Mouse (Mus musculus) forebrain, embryonic 13.5 days (tissue): Measurements from ENCODE around the gene Cntnap5a. TPM values are rescaled to one million over a fixed set of nuclear protein-coding genes. Genes with fewer than 3 reads are reported as not detected.

Experiments used
- ATAC-seq: fragments of 200-750 bp; cut with Nextera tagmentation; 2 replicates; pipeline ENCODE4 v1.8.0; 2017
- H3K27ac ChIP-seq: fragments of 300-500 bp; sonication (generic); 2 replicates; pipeline ENCODE4 v1.5.1; 2015; ENCODE audit warnings: inconsistent platforms, mild to moderate bottlenecking, moderate library complexity
- H3K27me3 ChIP-seq: fragments of 300-500 bp; sonication (generic); 2 replicates; pipeline ENCODE4 v1.6.1; 2015; ENCODE audit warnings: mild to moderate bottlenecking, inconsistent platforms
- H3K36me3 ChIP-seq: fragments of 300-500 bp; sonication (generic); 2 replicates; pipeline ENCODE4 v1.6.1; 2015; ENCODE audit warnings: mild to moderate bottlenecking, inconsistent platforms; ENCODE audit not compliant: poor library complexity, severe bottlenecking
- H3K4me1 ChIP-seq: fragments of 300-500 bp; sonication (generic); 2 replicates; pipeline ENCODE4 v1.6.1; 2015; ENCODE audit warnings: inconsistent platforms
- H3K4me2 ChIP-seq: fragments of 300-500 bp; sonication (generic); 2 replicates; pipeline ENCODE4 v1.6.1; 2015; ENCODE audit warnings: inconsistent platforms, mild to moderate bottlenecking, moderate library complexity
- H3K4me3 ChIP-seq: fragments of 300-500 bp; sonication (generic); 2 replicates; pipeline ENCODE4 v1.5.1; 2015; ENCODE audit warnings: mild to moderate bottlenecking, inconsistent platforms
- H3K9ac ChIP-seq: fragments of 300-500 bp; sonication (generic); 2 replicates; pipeline ENCODE4 v1.6.1; 2015; ENCODE audit warnings: mild to moderate bottlenecking, inconsistent platforms
- H3K9me3 ChIP-seq: fragments of 300-500 bp; sonication (generic); replicated peaks from 2 replicates; pipeline ENCODE4 v1.6.1; 2016; ENCODE audit warnings: inconsistent platforms
- WGBS: fragments of 180-500 bp; shearing (Covaris S2); methylation state at CpG from one replicate; pipeline ENCODE4 v1.1.7; 2015; 5-methylcytosine and 5-hydroxymethylcytosine counted together
- polyA plus RNA-seq: library from polyadenylated mRNA; unstranded; fragments of >200 nt; fragmentation: Nextera tagmentation; extraction: Ambion mirVana; gene quantifications from 2 replicates; pipeline ENCODE4 v1.2.1, GENCODE M21; 2015

Gene Cntnap5a
- polyA plus RNA-seq, 1 experiment from 2014 or later = 0.39 TPM

- ATAC-seq = no peak
Measured at GRCm38 (mm10) chr1:116281144-116281543, 596.6 kb downstream of the Cntnap5a start.

GRCm38 (mm10) chr1:116283968-116284367 lies 599.4 kb downstream of the Cntnap5a start:
- no peaks in the 10 kb centered on the region for H3K27me3 ChIP-seq
- 49% methylated on average over 1 of the region's 1 CpGs for WGBS
- H3K9ac ChIP-seq = no peak overlapping the region
- H3K9me3 ChIP-seq = no peaks in the 10 kb centered on the region
- no peaks in the 10 kb centered on the region for H3K4me1 ChIP-seq
- no peaks in the 10 kb centered on the region for H3K36me3 ChIP-seq
- no peak overlapping the region for H3K4me3 ChIP-seq
- no peak overlapping the region for H3K4me2 ChIP-seq
- no peak overlapping the region for H3K27ac ChIP-seq
- no peak for ATAC-seq

More at GRCm38 (mm10) chr1:116281144-116281543, 596.6 kb downstream of the Cntnap5a start:
- Histone ChIP-seq H3K27me3 (no peaks in the 10 kb centered on the region), H3K4me2 (no peak overlapping the region), H3K4me1 (no peaks in the 10 kb centered on the region), H3K9ac (no peak overlapping the region), H3K27ac (no peak overlapping the region), H3K9me3 (peaks cover 6% of the 10 kb centered on the region), H3K4me3 (no peak overlapping the region), H3K36me3 (no peaks in the 10 kb centered on the region)

DNA sequence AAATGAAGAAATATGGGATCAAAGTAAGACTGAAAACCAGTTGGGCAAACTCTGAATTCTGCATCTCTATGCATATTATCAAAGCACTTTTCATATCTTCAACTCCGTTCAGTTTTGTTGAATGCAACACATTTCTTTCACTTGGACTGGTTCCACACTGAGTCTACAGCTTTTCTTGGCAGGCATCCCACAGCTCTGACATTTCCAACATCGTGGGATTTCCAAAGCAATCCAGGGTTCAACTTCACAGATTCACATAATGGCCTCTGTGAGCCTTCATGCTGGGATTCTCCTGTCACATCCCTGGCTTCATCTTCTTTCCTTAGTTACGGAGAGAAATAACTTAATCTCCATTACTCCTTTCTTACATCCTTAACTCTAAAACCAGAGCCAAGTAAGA lies 622.0 kb downstream of the Cntnap5a start:
- no peak for ATAC-seq
- Histone ChIP-seq H3K9ac (no peak overlapping the region), H3K27ac (no peak overlapping the region), H3K9me3 (no peaks in the 10 kb centered on the region), H3K36me3 (no peaks in the 10 kb centered on the region), H3K4me3 (no peak overlapping the region), H3K4me2 (no peak overlapping the region), H3K27me3 (no peaks in the 10 kb centered on the region), H3K4me1 (no peaks in the 10 kb centered on the region)
- whole genome bisulfite sequencing = 74% methylated on average over 3 of the region's 3 CpGs

DNA sequence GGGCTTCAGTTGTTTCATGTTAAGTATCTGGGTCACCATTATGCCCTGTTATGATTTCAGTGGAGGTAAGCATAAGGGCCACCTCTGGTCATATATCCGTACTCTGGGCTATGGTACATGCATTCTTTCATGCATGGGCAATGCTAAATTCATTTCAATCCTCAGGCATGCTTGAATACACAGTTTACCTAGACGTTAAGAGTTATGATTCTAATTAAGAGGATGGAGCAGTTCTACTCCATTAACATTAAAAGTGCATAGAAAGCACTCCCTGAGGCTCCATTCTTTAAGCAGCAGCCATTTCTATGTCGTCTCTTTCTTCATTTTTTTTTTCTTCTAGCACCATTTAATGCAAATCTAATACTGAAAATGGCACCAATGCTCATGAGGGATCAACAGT lies 627.0 kb downstream of the Cntnap5a start:
- Histone ChIP-seq H3K9ac (no peak overlapping the region), H3K4me3 (no peak overlapping the region), H3K9me3 (no peaks in the 10 kb centered on the region), H3K27ac (no peak overlapping the region), H3K4me1 (no peaks in the 10 kb centered on the region), H3K36me3 (no peaks in the 10 kb centered on the region), H3K27me3 (no peaks in the 10 kb centered on the region), H3K4me2 (no peak overlapping the region)
- no peak for ATAC-seq
- 72% methylated on average over 3 of the region's 3 CpGs for WGBS

GRCm38 (mm10) chr1:116313269-116313668 lies 628.7 kb downstream of the Cntnap5a start:
- H3K27me3 ChIP-seq = no peaks in the 10 kb centered on the region
- no peaks in the 10 kb centered on the region for H3K36me3 ChIP-seq
- no peak overlapping the region for H3K4me2 ChIP-seq
- H3K9ac ChIP-seq = no peak overlapping the region
- no peaks in the 10 kb centered on the region for H3K4me1 ChIP-seq
- no peak overlapping the region for H3K27ac ChIP-seq
- H3K9me3 ChIP-seq = no peaks in the 10 kb centered on the region
- H3K4me3 ChIP-seq = no peak overlapping the region
- ATAC-seq = no peak

GRCm38 (mm10) chr1:116324505-116324904 lies 639.9 kb downstream of the Cntnap5a start:
- H3K36me3 ChIP-seq = no peaks in the 10 kb centered on the region
- ATAC-seq = no peak
- H3K4me2 ChIP-seq = no peak overlapping the region
- H3K4me1 ChIP-seq = no peaks in the 10 kb centered on the region
- no peak overlapping the region for H3K27ac ChIP-seq
- H3K4me3 ChIP-seq = no peak overlapping the region
- H3K9me3 ChIP-seq = no peaks in the 10 kb centered on the region
- no peaks in the 10 kb centered on the region for H3K27me3 ChIP-seq
- H3K9ac ChIP-seq = no peak overlapping the region

DNA sequence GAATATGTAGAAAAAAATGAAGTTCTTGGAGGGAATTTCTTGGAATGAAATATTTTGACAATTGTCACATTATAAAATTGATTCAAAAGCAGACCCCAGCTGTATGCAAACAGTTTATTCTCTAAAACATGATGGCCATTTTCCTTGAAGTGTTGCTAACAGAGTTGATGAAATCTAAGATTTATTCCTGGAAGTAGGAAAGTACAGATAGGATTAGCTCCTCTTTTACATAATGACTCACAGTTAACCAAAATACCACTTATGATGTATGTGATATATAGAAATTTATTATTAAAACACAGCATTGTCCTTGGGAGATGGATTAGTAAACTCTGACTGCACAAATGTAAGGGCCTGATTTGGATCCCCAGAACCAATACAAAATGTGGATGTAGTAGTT lies 669.1 kb downstream of the Cntnap5a start:
- no peaks in the 10 kb centered on the region for H3K9me3 ChIP-seq
- H3K9ac ChIP-seq = no peak overlapping the region
- no peak for ATAC-seq
- H3K27ac ChIP-seq = no peak overlapping the region
- H3K4me3 ChIP-seq = no peak overlapping the region
- no peaks in the 10 kb centered on the region for H3K27me3 ChIP-seq
- no peaks in the 10 kb centered on the region for H3K36me3 ChIP-seq
- H3K4me2 ChIP-seq = no peak overlapping the region
- H3K4me1 ChIP-seq = no peaks in the 10 kb centered on the region

DNA sequence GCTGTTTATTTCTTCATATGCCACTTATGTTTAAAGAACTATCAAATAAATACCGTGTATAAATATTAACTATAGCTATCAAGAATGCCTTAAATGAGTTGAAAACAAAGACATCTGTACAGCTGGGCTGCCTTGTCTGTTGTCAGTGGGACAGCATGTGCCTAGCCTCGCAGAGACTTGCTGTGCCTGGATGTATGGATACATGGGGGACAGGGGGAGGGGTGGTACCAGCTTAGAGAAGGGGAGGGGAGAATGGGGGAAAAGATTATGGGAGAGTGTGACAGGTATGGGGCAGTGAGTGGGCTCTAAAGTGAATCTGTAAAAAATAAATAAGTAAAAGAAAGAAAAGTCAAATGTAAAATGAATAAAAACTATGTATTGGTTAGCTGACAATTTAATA lies 681.0 kb downstream of the Cntnap5a start:
- Histone ChIP-seq H3K4me3 (no peak overlapping the region), H3K27ac (no peak overlapping the region), H3K27me3 (no peaks in the 10 kb centered on the region), H3K4me1 (peaks cover 2% of the 10 kb centered on the region; the same call in 1 of the 2 replicates), H3K4me2 (no peak overlapping the region), H3K9ac (no peak overlapping the region), H3K36me3 (no peaks in the 10 kb centered on the region), H3K9me3 (no peaks in the 10 kb centered on the region)
- 29% methylated on average over 2 of the region's 2 CpGs for WGBS
- ATAC-seq = no peak

GRCm38 (mm10) chr1:116366171-116366570 lies 681.6 kb downstream of the Cntnap5a start:
- 5% methylated on average over 2 of the region's 2 CpGs for WGBS
- Histone ChIP-seq H3K9ac (no peak overlapping the region), H3K4me1 (peaks cover 2% of the 10 kb centered on the region; the same call in 1 of the 2 replicates), H3K4me2 (no peak overlapping the region), H3K27ac (no peak overlapping the region), H3K27me3 (no peaks in the 10 kb centered on the region), H3K9me3 (no peaks in the 10 kb centered on the region), H3K4me3 (no peak overlapping the region), H3K36me3 (no peaks in the 10 kb centered on the region)
- ATAC-seq = no peak

DNA sequence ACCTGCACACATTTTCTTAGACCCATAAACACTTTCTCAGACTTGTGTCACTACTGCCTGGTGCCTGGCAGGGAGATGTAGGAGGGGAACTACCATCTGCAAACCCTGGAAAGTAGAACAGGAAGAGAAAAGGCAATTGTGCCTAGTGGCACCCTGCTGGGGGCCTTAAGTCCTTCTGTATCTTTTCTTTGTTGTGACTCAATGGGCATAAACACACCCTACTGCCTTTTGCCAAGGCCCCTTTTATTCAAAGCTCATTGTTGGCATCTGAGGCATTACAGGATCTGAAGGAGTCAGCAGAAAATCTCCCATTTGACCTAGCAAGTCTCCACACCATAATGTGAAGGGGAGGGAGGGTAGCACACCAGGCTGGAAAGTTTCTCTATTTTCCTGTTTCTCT lies 682.2 kb downstream of the Cntnap5a start:
- ATAC-seq = no peak

DNA sequence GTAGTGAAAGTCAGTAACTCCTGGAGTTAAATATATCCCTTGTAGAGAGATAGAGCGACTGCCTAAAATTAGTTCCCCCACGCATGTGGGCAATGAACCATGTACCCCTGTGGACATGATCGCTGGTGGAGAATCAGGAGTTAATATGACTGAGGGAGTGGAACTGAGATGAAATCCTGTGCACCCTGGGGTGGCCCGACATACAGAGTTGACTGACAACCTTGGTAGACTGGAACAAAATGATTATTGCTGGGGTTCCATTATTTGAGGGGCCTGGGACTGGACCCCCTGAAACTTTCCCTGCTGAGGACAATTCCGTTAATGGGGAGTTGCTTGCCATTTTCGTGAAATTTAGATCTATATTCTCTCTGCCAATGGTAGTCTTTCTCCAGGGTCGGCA lies 683.0 kb downstream of the Cntnap5a start:
- H3K9me3 ChIP-seq = no peaks in the 10 kb centered on the region
- no peak overlapping the region for H3K9ac ChIP-seq
- 30% methylated on average over 7 of the region's 7 CpGs for WGBS
- H3K36me3 ChIP-seq = no peaks in the 10 kb centered on the region
- H3K4me1 ChIP-seq = peaks cover 2% of the 10 kb centered on the region; the same call in 1 of the 2 replicates
- no peak for ATAC-seq
- no peak overlapping the region for H3K4me3 ChIP-seq
- H3K27ac ChIP-seq = no peak overlapping the region
- H3K4me2 ChIP-seq = no peak overlapping the region
- H3K27me3 ChIP-seq = no peaks in the 10 kb centered on the region

More for the DNA sequence above, 682.2 kb downstream of the Cntnap5a start:
- H3K36me3 ChIP-seq = no peaks in the 10 kb centered on the region
- H3K9ac ChIP-seq = no peak overlapping the region
- no peaks in the 10 kb centered on the region for H3K9me3 ChIP-seq
- H3K4me1 ChIP-seq = peaks cover 2% of the 10 kb centered on the region; the same call in 1 of the 2 replicates
- no peak overlapping the region for H3K4me3 ChIP-seq
- no peak overlapping the region for H3K4me2 ChIP-seq
- no peaks in the 10 kb centered on the region for H3K27me3 ChIP-seq
- no peak overlapping the region for H3K27ac ChIP-seq

GRCm38 (mm10) chr1:116370817-116371216 lies 686.3 kb downstream of the Cntnap5a start:
- Histone ChIP-seq H3K4me2 (no peak overlapping the region), H3K4me1 (peaks cover 2% of the 10 kb centered on the region; the same call in 1 of the 2 replicates), H3K9me3 (no peaks in the 10 kb centered on the region), H3K4me3 (no peak overlapping the region), H3K27ac (no peak overlapping the region), H3K36me3 (no peaks in the 10 kb centered on the region), H3K27me3 (no peaks in the 10 kb centered on the region), H3K9ac (no peak overlapping the region)
- no peak for ATAC-seq
- 95% methylated on average over 4 of the region's 4 CpGs for WGBS

GRCm38 (mm10) chr1:116373551-116373950 lies 689.0 kb downstream of the Cntnap5a start:
- Histone ChIP-seq H3K9me3 (no peaks in the 10 kb centered on the region), H3K4me2 (no peak overlapping the region), H3K27ac (no peak overlapping the region), H3K36me3 (no peaks in the 10 kb centered on the region), H3K27me3 (no peaks in the 10 kb centered on the region), H3K4me1 (no peaks in the 10 kb centered on the region), H3K4me3 (no peak overlapping the region), H3K9ac (no peak overlapping the region)
- ATAC-seq = no peak
- WGBS = 79% methylated on average over 1 of the region's 1 CpGs
